Mouse (Mus musculus) erythroblast, embryonic 14.5 days (primary cell): ENCODE data around the gene Krt33a.

Experiments used
- GATA1 ChIP-seq: IDR thresholded peaks from 2 replicates; pipeline ENCODE4 v1.6.1; 2012; ENCODE audit warnings: low read length, inconsistent platforms, mixed read lengths
- TAL1 ChIP-seq: IDR thresholded peaks from 3 replicates; pipeline ENCODE4 v1.6.1; 2012; ENCODE audit warnings: low read length, inconsistent platforms, mixed read lengths

DNA sequence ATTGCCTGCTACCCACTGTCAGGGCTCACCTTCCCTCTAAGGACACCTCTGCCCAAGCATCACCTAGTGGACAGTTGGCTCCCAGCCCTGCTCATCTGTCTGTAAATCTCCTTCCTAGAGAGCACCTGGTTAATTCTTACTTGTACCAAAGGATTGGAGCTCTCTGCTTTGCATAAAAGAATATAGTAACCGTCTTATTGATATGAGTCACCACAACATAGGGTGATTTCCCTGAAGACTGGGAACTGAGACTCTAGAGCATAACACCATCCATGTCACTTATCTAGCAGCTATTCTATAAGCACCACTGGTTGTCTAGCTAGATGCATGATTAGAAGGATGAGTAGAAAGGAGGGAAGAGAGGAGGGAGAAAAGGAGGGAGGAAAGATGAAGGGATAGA is 32.6 kb downstream of the Krt33a start:
- TF ChIP-seq TAL1 (no peak), GATA1 (no peak)
